Mouse (Mus musculus): ENCODE data around the gene Vmn2r18.

DNA sequence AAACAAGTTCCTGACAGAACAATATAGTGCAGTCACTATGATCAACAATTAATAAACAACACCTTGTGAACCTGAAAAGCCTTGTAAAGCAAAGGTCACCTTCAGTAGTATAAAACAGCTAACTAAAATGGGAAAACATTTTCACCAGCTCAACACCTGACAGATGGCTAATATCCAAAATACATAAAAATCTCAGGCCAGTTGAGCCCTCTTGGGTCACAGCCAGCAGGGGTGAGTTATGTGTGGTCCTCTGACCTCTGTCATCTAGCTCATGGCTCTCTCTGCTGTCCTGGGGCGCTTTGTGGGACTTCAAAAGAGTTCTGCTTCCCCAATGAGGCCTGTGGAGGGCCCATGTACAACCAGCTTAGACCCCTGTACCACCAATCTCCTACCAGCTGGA, 4.1 kb downstream of the Vmn2r18 start:
- TF ChIP-seq POLR2A (IDR thresholded peaks at IDR 0.05; ENCODE audit: insufficient read length, low read depth), result no peak
- TF ChIP-seq MAX (IDR thresholded peaks at IDR 0.05; ENCODE audit: low read depth), result no peak
- TF ChIP-seq MYOD1 (IDR thresholded peaks at IDR 0.05; ENCODE audit: control insufficient read depth in 1 of 3, insufficient read length in 2 of 3, low read depth in 2 of 3), result no peak

All from myocyte (in vitro differentiated cells).